Mouse (Mus musculus) c-Kit-positive CD71-positive TER-119-negative erythroid progenitor cells, embryonic 14.5 days (primary cell): Measurements from ENCODE around the gene Klc3.
A peak's percentile ranks its signal among the peaks of the same experiment; 100 is the strongest.

Source experiments
- DNase-seq: peaks from one replicate; pipeline ENCODE4 v3.0.0-alpha.2; 2013; ENCODE audit warnings: low read depth

Klc3 gene

GRCm38 (mm10) chr7:19403731-19404296 lies at the start of gene Klc3:
Gene Klc3, minus strand, starts transcription at chr7:19404104.
- peak; percentile 87 for DNase-seq

GRCm38 (mm10) chr7:19449165-19449564 lies 45.3 kb upstream of the Klc3 start:
- DNase-seq, result no peak

GRCm38 (mm10) chr7:19447689-19448088 lies 43.8 kb upstream of the Klc3 start:
- DNase-seq, result no peak

- DNase-seq, result no peak
Measured at GRCm38 (mm10) chr7:19444801-19445200, 40.9 kb upstream of the Klc3 start.

GRCm38 (mm10) chr7:19443344-19443743 lies 39.4 kb upstream of the Klc3 start:
- DNase-seq, result peak; percentile 66

- DNase-seq, result no peak
Measured at GRCm38 (mm10) chr7:19441448-19442091, 37.7 kb upstream of the Klc3 start.

GRCm38 (mm10) chr7:19437048-19437447 lies 33.1 kb upstream of the Klc3 start:
- no peak for DNase-seq

GRCm38 (mm10) chr7:19436276-19436675 lies 32.4 kb upstream of the Klc3 start:
- DNase-seq, result no peak

- no peak for DNase-seq
Measured at GRCm38 (mm10) chr7:19432475-19432874, 28.6 kb upstream of the Klc3 start.

- no peak for DNase-seq
Measured at GRCm38 (mm10) chr7:19430402-19430801, 26.5 kb upstream of the Klc3 start.

- DNase-seq, result no peak
Measured at GRCm38 (mm10) chr7:19429726-19430125, 25.8 kb upstream of the Klc3 start.

- no peak for DNase-seq
Measured at GRCm38 (mm10) chr7:19427999-19428650, 24.2 kb upstream of the Klc3 start.

- DNase-seq, result no peak
Measured at GRCm38 (mm10) chr7:19426888-19427287, 23.0 kb upstream of the Klc3 start.

- DNase-seq, result no peak
Measured at GRCm38 (mm10) chr7:19426349-19426748, 22.4 kb upstream of the Klc3 start.

- DNase-seq, result no peak
Measured at GRCm38 (mm10) chr7:19424051-19424450, 20.1 kb upstream of the Klc3 start.

- no peak for DNase-seq
Measured at GRCm38 (mm10) chr7:19423083-19423482, 19.2 kb upstream of the Klc3 start.

- peak; percentile 85 for DNase-seq
Measured at GRCm38 (mm10) chr7:19420821-19421636, 17.1 kb upstream of the Klc3 start.

- DNase-seq, result no peak
Measured at GRCm38 (mm10) chr7:19420121-19420520, 16.2 kb upstream of the Klc3 start.

GRCm38 (mm10) chr7:19416590-19416989 lies 12.7 kb upstream of the Klc3 start:
- no peak for DNase-seq

- no peak for DNase-seq
Measured at GRCm38 (mm10) chr7:19413525-19413924, 9.6 kb upstream of the Klc3 start.

GRCm38 (mm10) chr7:19411783-19412182 lies 7.9 kb upstream of the Klc3 start:
- DNase-seq, result no peak

- no peak for DNase-seq
Measured at GRCm38 (mm10) chr7:19410766-19411344, 7.0 kb upstream of the Klc3 start.
